ENCODE assay signal across 11 mouse cellular contexts in genomic region chr13:56132326-56132936, GRCm38 (mm10). TPM values are rescaled to one million over a fixed set of nuclear protein-coding genes. Genes with fewer than 3 reads are reported as not detected.
DNase-seq lines count a peak whose midpoint lies in the region; ATAC-seq and TF ChIP-seq lines count a peak whose summit lies in the region.
"Had no signal": no experiment of that assay in that cellular context is flagged by ENCODE, and none has a peak within 500 bp of the region (broad histone marks: within the 10 kb centered on the region; RNA-seq: fewer than 3 reads in every experiment).

No protein-coding gene starts in this region.

- TF ChIP-seq CTCF in heart, adult 2 months (IDR thresholded peaks at IDR 0.05): no peak

- 65% methylated on average over 11 of the region's 11 CpGs for WGBS in heart, embryonic 12.5 days
- 36% methylated on average over 11 of the region's 11 CpGs for WGBS in heart, adult 2 months
- WGBS in midbrain, embryonic 16.5 days: 86% methylated on average over 11 of the region's 11 CpGs

- H3K27ac ChIP-seq in heart, embryonic 12.5 days (ENCODE audit: poor library complexity, severe bottlenecking): no peak overlapping the region
- H3K27ac ChIP-seq in heart, adult 2 months: no peak overlapping the region
- H3K27ac ChIP-seq in midbrain, embryonic 16.5 days (ENCODE audit: low read length): no peak overlapping the region
- H3K27ac ChIP-seq: embryonic facial prominence, embryonic 15.5 days; hindbrain, embryonic 13.5 days had no signal

- H3K79me2 ChIP-seq in heart, adult 2 months (replicated peaks; ENCODE audit: control insufficient read depth, insufficient read depth, low read length): peaks cover 11% of the 10 kb centered on the region

- intact Hi-C loops in heart, adult 2 months (cut with DNase I): loop anchor here (2.0 to 10.0 kb wide), 2 partner anchors 18 to 48 kb away; no protein-coding TSS in a partner anchor

- no peak overlapping the region for H3K4me3 ChIP-seq in heart, embryonic 12.5 days
- H3K4me3 ChIP-seq in heart, adult 2 months: no peak overlapping the region
- no peak overlapping the region for H3K4me3 ChIP-seq in midbrain, embryonic 16.5 days (ENCODE audit: low read depth, low read length)
- H3K4me3 ChIP-seq: embryonic facial prominence, embryonic 15.5 days had no signal

- H3K4me1 ChIP-seq in heart, embryonic 12.5 days (replicated peaks): peaks cover 49% of the 10 kb centered on the region
- peaks cover 18% of the 10 kb centered on the region for H3K4me1 ChIP-seq in heart, adult 2 months (ENCODE audit: control insufficient read depth, insufficient read depth, low read length)
- peaks cover 21% of the 10 kb centered on the region for H3K4me1 ChIP-seq in midbrain, embryonic 16.5 days (ENCODE audit: control insufficient read depth, insufficient read depth, low read length)

- TF ChIP-seq POLR2A in heart, adult 2 months (IDR thresholded peaks at IDR 0.05; ENCODE audit: insufficient read depth, low read depth, low read length): no peak

- peaks cover 24% of the 10 kb centered on the region for H3K36me3 ChIP-seq in heart, embryonic 12.5 days
- peaks cover 3% of the 10 kb centered on the region; the same call in 1 of the 2 replicates for H3K36me3 ChIP-seq in heart, adult 2 months (ENCODE audit: control insufficient read depth, insufficient read depth, low read length)
- peaks cover 12% of the 10 kb centered on the region for H3K36me3 ChIP-seq in midbrain, embryonic 16.5 days (ENCODE audit: control insufficient read depth, insufficient read depth, low read length)

- no peak for ATAC-seq in heart, embryonic 12.5 days (ENCODE audit: insufficient number of reproducible peaks, low FRiP score)
- peak; percentile 20 for ATAC-seq in granulocyte monocyte progenitor cell, adult 5-6 weeks (replicated peaks; ENCODE audit: poor library complexity, severe bottlenecking)
- peak; percentile 35; the same call in 1 of the 2 replicates for ATAC-seq in megakaryocyte-erythroid progenitor cell, adult 5-6 weeks (replicated peaks; ENCODE audit: low FRiP score, low TSS enrichment, poor library complexity, severe bottlenecking)
- ATAC-seq in midbrain, embryonic 16.5 days: no peak

- no peak overlapping the region for H3K9ac ChIP-seq in heart, embryonic 12.5 days
- no peak overlapping the region; the same call in 1 of the 2 replicates for H3K9ac ChIP-seq in heart, adult 2 months (ENCODE audit: low read depth, low read length)
- H3K9ac ChIP-seq in midbrain, embryonic 16.5 days (ENCODE audit: low read depth, low read length): no peak overlapping the region
- H3K9ac ChIP-seq: embryonic facial prominence, embryonic 15.5 days had no signal

- no peaks in the 10 kb centered on the region for H3K9me3 ChIP-seq in heart, embryonic 12.5 days (replicated peaks)
- no peaks in the 10 kb centered on the region; the same call in 1 of the 2 replicates for H3K9me3 ChIP-seq in midbrain, embryonic 16.5 days (replicated peaks; ENCODE audit: control insufficient read depth, low read length, poor library complexity, severe bottlenecking)
- H3K9me3 ChIP-seq: embryonic facial prominence, embryonic 15.5 days; hindbrain, embryonic 13.5 days had no signal

- peak overlapping the region; percentile 34 for H3K4me2 ChIP-seq in heart, embryonic 12.5 days
- H3K4me2 ChIP-seq in midbrain, embryonic 16.5 days (ENCODE audit: low read length): no peak overlapping the region
- H3K4me2 ChIP-seq: embryonic facial prominence, embryonic 15.5 days had no signal

- TF ChIP-seq EP300 in heart, adult 2 months (IDR thresholded peaks at IDR 0.05; ENCODE audit: insufficient read depth, low read depth, low read length): no peak

- no peak for DNase-seq in heart, adult 2 months
- peak; percentile 57 to 58 for DNase-seq in B cell, adult 2 months
- DNase-seq in layer of hippocampus, adult 11-12 months (ENCODE audit: low spot score): no peak
- DNase-seq in cerebellum, adult 8-10 months: no peak
- DNase-seq: left cerebral cortex, postnatal 4 days had no signal

- H3K27me3 ChIP-seq in heart, embryonic 12.5 days (replicated peaks): no peaks in the 10 kb centered on the region
- H3K27me3 ChIP-seq in heart, adult 2 months (ENCODE audit: control insufficient read depth, insufficient read depth, low read length): no peaks in the 10 kb centered on the region
- H3K27me3 ChIP-seq in midbrain, embryonic 16.5 days (ENCODE audit: control insufficient read depth, insufficient read depth, low read depth, low read length): no peaks in the 10 kb centered on the region
- H3K27me3 ChIP-seq: embryonic facial prominence, embryonic 15.5 days; hindbrain, embryonic 13.5 days had no signal

RNA-seq across cellular contexts. Expression of gene H2afy, which starts 3.7 kb away (rescaled TPM):
- 141 and 152 TPM in 2 replicates for polyA plus RNA-seq in heart, embryonic 12.5 days (2016; fragmentation: Nextera tagmentation; extraction: Ambion mirVana)
- total RNA-seq in heart, adult 2 months (2021): 10 to 100 TPM; 43.3 to 49.6 TPM
- 34.9 and 39.4 TPM in 2 replicates for polyA plus RNA-seq in heart, adult 2 months (2012; rRNA removed)
- total RNA-seq in granulocyte monocyte progenitor cell, adult 5-6 weeks (2014; fragmentation: Nextera tagmentation): 930 and 1,115 TPM in 2 replicates
- 1,419 and 1,485 TPM in 2 replicates for total RNA-seq in granulocyte monocyte progenitor cell, adult 5-6 weeks (2017)
- 188 and 192 TPM in 2 replicates for total RNA-seq in megakaryocyte-erythroid progenitor cell, adult 5-6 weeks (2014; fragmentation: Nextera tagmentation)
- 316 and 323 TPM in 2 replicates for total RNA-seq in megakaryocyte-erythroid progenitor cell, adult 5-6 weeks (2017)
- 243 and 285 TPM in 2 replicates for polyA plus RNA-seq in midbrain, embryonic 16.5 days (2015; fragmentation: Nextera tagmentation; extraction: Ambion mirVana)

RNA-seq across cellular contexts. Expression of gene Tifab, which starts 46.3 kb away (rescaled TPM):
- 0.72 and 0.81 TPM in 2 replicates for polyA plus RNA-seq in heart, embryonic 12.5 days (2016; fragmentation: Nextera tagmentation; extraction: Ambion mirVana)
- 1 to 10 TPM; 1.1 to 1.2 TPM for total RNA-seq in heart, adult 2 months (2021)
- 1.7 and 2.1 TPM in 2 replicates for polyA plus RNA-seq in heart, adult 2 months (2012; rRNA removed)
- 148 and 174 TPM in 2 replicates for total RNA-seq in granulocyte monocyte progenitor cell, adult 5-6 weeks (2014; fragmentation: Nextera tagmentation)
- 115 and 120 TPM in 2 replicates for total RNA-seq in granulocyte monocyte progenitor cell, adult 5-6 weeks (2017)
- 3.1 TPM in 1 of 2 replicates, not detected in the other for total RNA-seq in megakaryocyte-erythroid progenitor cell, adult 5-6 weeks (2014; fragmentation: Nextera tagmentation)
- 0.23 and 0.56 TPM in 2 replicates for total RNA-seq in megakaryocyte-erythroid progenitor cell, adult 5-6 weeks (2017)
- 0.91 and 0.93 TPM in 2 replicates for polyA plus RNA-seq in midbrain, embryonic 16.5 days (2015; fragmentation: Nextera tagmentation; extraction: Ambion mirVana)

Comparison
In these comparisons a context has a peak if more than half of its experiments do, and no peak if none do; other contexts are left out.
1. ATAC-seq: peak in granulocyte monocyte progenitor cell, adult 5-6 weeks (single experiment) and megakaryocyte-erythroid progenitor cell, adult 5-6 weeks (single experiment); none in heart, embryonic 12.5 days (single experiment) and midbrain, embryonic 16.5 days (single experiment).
2. DNase-seq: peak in B cell, adult 2 months (2 of 2); none in heart, adult 2 months (0 of 2), layer of hippocampus, adult 11-12 months (single experiment) and cerebellum, adult 8-10 months (single experiment).
3. RNA of gene Tifab, which starts 46.3 kb away (total RNA-seq): 115 to 174 TPM in granulocyte monocyte progenitor cell, adult 5-6 weeks; 0.23 to 3.1 TPM in megakaryocyte-erythroid progenitor cell, adult 5-6 weeks and 1.1 to 1.2 TPM in heart, adult 2 months; every median in the first group is over 10 times any median in the second.